Mouse (Mus musculus): Measurements from ENCODE around the gene Pcmt1. TPM values are rescaled to one million over a fixed set of nuclear protein-coding genes. Genes with fewer than 3 reads are reported as not detected.
"Not testable (repeated sequence)": the region's sequence is repeated elsewhere in the genome, so short reads cannot be mapped to it uniquely, and the experiment has no call there.

Gene Pcmt1
- total and polyA plus RNA-seq, 2 experiments = 23.6 to 30.2 TPM

DNA sequence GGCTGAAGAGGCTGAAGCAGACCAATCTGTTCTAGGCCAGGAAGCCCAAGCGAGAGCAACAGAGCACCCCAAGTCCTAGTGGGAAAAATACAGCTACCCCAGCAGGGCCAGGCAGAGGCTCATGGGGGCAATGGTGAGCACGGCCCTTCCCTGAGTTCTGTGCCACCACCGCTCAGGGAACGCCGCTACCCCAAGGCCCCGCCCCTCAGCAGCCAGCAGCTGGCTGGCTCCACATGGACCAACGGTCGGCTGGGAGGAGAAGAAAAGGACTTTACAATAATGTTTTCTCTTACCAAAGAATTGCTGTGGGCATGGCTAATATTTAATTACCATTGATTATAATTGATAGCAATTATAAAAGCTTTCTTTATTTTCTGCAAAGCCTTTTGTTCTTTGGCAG lies 66.1 kb downstream of the Pcmt1 start:
- H3K4me1 ChIP-seq (ENCODE audit: control insufficient read depth, insufficient read depth, low read length) = no peaks in the 10 kb centered on the region
- no peaks in the 10 kb centered on the region for H3K27me3 ChIP-seq (ENCODE audit: control insufficient read depth, insufficient read depth, low read length)
- no peak overlapping the region for H3K27ac ChIP-seq (replicated peaks; ENCODE audit: insufficient read depth, low read depth, low read length)
- 90% methylated on average over 8 of the region's 8 CpGs for WGBS
- no peak for TF ChIP-seq CTCF (IDR thresholded peaks at IDR 0.05; ENCODE audit: low read depth, low read length)
- no peak for TF ChIP-seq POLR2A (IDR thresholded peaks at IDR 0.05; ENCODE audit: extremely low read depth, insufficient read depth, low read length)
- no peak overlapping the region for H3K4me3 ChIP-seq (ENCODE audit: insufficient read depth, low read depth, low read length)
- no peak for DNase-seq (ENCODE audit: extremely low read depth, low read depth, low spot score)
- no peak overlapping the region for H3K9ac ChIP-seq (ENCODE audit: low read depth, low read length)
- no peaks in the 10 kb centered on the region for H3K36me3 ChIP-seq (ENCODE audit: control insufficient read depth, insufficient read depth, low read length)
- H3K79me2 ChIP-seq (ENCODE audit: control insufficient read depth, insufficient read depth, low read length) = no peaks in the 10 kb centered on the region

DNA sequence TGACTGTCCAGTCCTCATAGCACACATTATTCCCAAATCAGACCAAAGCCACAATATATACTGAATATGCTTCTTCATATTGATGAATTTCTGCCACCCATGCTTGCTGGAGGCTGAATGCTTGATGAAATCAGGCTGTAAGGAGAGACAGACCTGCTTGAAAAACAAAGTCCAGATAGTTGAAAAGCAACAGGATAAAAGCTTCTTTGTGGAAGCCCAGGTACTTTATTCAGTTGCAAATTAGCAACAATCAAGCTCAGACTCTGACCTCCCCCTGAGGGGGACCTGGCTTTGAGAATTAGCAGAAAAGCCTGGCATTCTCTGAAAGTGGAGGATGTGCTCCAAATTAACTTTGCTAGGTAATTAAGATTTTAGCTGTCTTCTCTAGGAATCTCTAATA lies 68.7 kb downstream of the Pcmt1 start:
- not testable (repeated sequence) for H3K9ac ChIP-seq (ENCODE audit: low read depth, low read length); H3K4me3 ChIP-seq (ENCODE audit: insufficient read depth, low read depth, low read length); H3K79me2 ChIP-seq (ENCODE audit: control insufficient read depth, insufficient read depth, low read length); DNase-seq (ENCODE audit: extremely low read depth, low read depth, low spot score); H3K4me1 ChIP-seq (ENCODE audit: control insufficient read depth, insufficient read depth, low read length); H3K36me3 ChIP-seq (ENCODE audit: control insufficient read depth, insufficient read depth, low read length); H3K27me3 ChIP-seq (ENCODE audit: control insufficient read depth, insufficient read depth, low read length); H3K27ac ChIP-seq (replicated peaks; ENCODE audit: insufficient read depth, low read depth, low read length)

DNA sequence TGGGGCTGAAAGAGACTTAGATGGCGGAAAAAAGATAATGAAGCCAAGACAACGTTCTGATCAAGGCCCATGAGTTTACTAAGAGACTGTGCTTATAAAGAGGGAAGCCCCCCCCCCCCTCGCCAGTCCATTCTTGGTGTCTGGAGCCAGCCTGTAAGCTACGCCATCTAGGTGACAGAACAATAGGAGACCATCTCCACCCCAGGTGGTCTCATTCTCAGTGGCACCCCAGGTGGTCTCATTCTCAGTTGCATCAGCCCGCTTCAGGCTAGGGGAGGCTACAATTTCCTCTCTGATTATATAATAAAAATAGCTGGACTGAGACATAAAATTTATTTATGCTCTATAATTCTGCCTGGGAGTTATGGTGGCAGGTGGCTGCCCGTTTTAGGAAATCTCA lies 69.3 kb downstream of the Pcmt1 start:
- WGBS = 84% methylated on average over 6 of the region's 6 CpGs
- no peak overlapping the region for H3K27ac ChIP-seq (replicated peaks; ENCODE audit: insufficient read depth, low read depth, low read length)
- no peak for TF ChIP-seq POLR2A (IDR thresholded peaks at IDR 0.05; ENCODE audit: extremely low read depth, insufficient read depth, low read length)
- TF ChIP-seq CTCF (IDR thresholded peaks at IDR 0.05; ENCODE audit: low read depth, low read length) = no peak
- no peak for DNase-seq (ENCODE audit: extremely low read depth, low read depth, low spot score)
- H3K27me3 ChIP-seq (ENCODE audit: control insufficient read depth, insufficient read depth, low read length) = no peaks in the 10 kb centered on the region
- no peaks in the 10 kb centered on the region for H3K4me1 ChIP-seq (ENCODE audit: control insufficient read depth, insufficient read depth, low read length)
- H3K36me3 ChIP-seq (ENCODE audit: control insufficient read depth, insufficient read depth, low read length) = no peaks in the 10 kb centered on the region
- no peak overlapping the region for H3K9ac ChIP-seq (ENCODE audit: low read depth, low read length)
- no peaks in the 10 kb centered on the region for H3K79me2 ChIP-seq (ENCODE audit: control insufficient read depth, insufficient read depth, low read length)
- no peak overlapping the region for H3K4me3 ChIP-seq (ENCODE audit: insufficient read depth, low read depth, low read length)

DNA sequence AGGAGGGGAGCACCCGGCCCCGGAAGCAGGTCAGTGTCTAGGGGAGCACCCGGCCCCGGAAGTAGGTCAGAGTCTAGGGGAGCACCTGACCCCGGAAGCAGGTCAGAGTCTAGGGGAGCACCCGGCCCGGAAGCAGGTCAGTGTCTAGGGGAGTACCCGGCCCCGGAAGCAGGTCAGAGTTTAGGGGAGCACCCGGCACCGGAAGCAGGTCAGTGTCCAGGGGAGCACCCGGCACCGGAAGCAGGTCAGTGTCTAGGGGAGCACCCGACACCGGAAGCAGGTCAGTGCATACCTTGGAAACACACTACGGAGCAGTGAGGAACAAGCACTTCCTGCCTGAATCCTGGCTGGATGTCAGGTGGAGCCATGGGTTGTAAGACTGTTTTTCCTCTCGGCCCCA lies 72.3 kb downstream of the Pcmt1 start:
- TF ChIP-seq CTCF (IDR thresholded peaks at IDR 0.05; ENCODE audit: low read depth, low read length) (no peak), POLR2A (IDR thresholded peaks at IDR 0.05; ENCODE audit: extremely low read depth, insufficient read depth, low read length) (no peak)
- no peak for DNase-seq (ENCODE audit: extremely low read depth, low read depth, low spot score)
- H3K9ac ChIP-seq (ENCODE audit: low read depth, low read length) = no peak overlapping the region
- no peaks in the 10 kb centered on the region for H3K36me3 ChIP-seq (ENCODE audit: control insufficient read depth, insufficient read depth, low read length)
- no peaks in the 10 kb centered on the region for H3K79me2 ChIP-seq (ENCODE audit: control insufficient read depth, insufficient read depth, low read length)
- 91% methylated on average over 17 of the region's 17 CpGs for WGBS
- no peak overlapping the region for H3K27ac ChIP-seq (replicated peaks; ENCODE audit: insufficient read depth, low read depth, low read length)
- no peak overlapping the region for H3K4me3 ChIP-seq (ENCODE audit: insufficient read depth, low read depth, low read length)
- no peaks in the 10 kb centered on the region for H3K4me1 ChIP-seq (ENCODE audit: control insufficient read depth, insufficient read depth, low read length)
- H3K27me3 ChIP-seq (ENCODE audit: control insufficient read depth, insufficient read depth, low read length) = no peaks in the 10 kb centered on the region

DNA sequence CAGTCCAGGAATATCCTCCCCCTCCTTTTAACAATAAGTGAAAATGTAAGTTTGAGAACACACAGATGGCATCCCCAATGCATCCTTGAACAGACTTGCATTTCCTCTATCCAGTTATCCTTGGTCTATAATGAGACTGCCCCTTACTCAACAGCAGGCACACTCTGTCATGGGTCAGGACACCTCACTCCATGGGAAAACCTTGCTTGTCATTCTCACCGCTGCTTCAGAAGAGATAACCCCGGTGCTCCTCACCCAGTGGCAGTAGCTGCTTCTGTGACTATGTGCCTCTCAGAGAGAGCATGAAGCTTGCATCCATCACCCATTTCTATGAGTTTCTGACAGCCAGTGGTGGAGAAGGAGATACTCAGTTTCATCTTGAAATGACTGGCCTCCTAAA lies 74.5 kb downstream of the Pcmt1 start:
- WGBS = 83% methylated on average over 2 of the region's 2 CpGs
- no peaks in the 10 kb centered on the region for H3K36me3 ChIP-seq (ENCODE audit: control insufficient read depth, insufficient read depth, low read length)
- TF ChIP-seq CTCF (IDR thresholded peaks at IDR 0.05; ENCODE audit: low read depth, low read length) (no peak), POLR2A (IDR thresholded peaks at IDR 0.05; ENCODE audit: extremely low read depth, insufficient read depth, low read length) (no peak)
- no peaks in the 10 kb centered on the region for H3K79me2 ChIP-seq (ENCODE audit: control insufficient read depth, insufficient read depth, low read length)
- no peak overlapping the region for H3K9ac ChIP-seq (ENCODE audit: low read depth, low read length)
- H3K4me3 ChIP-seq (ENCODE audit: insufficient read depth, low read depth, low read length) = no peak overlapping the region
- no peak for DNase-seq (ENCODE audit: extremely low read depth, low read depth, low spot score)
- H3K4me1 ChIP-seq (ENCODE audit: control insufficient read depth, insufficient read depth, low read length) = no peaks in the 10 kb centered on the region
- H3K27ac ChIP-seq (replicated peaks; ENCODE audit: insufficient read depth, low read depth, low read length) = no peak overlapping the region
- no peaks in the 10 kb centered on the region for H3K27me3 ChIP-seq (ENCODE audit: control insufficient read depth, insufficient read depth, low read length)

DNA sequence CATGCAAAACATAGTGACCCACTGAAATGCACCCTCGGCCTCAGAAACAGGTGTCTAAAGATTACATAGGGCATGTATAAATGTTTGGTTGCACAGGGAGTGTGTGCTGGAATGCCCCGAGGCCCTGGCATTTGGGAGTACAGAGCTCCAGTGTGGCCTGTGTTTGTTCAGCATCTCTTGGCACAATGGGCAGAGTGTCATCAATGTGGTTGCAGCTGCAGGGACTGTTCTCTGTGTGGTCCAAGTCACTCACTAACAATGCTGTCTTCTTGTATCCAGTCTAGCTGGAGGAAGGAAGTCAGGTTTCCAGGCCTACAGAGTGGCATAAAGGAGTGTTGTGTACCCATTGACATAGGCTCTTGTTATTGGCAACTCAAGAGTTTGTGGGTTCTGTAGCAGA lies 75.8 kb downstream of the Pcmt1 start:
- no peaks in the 10 kb centered on the region for H3K27me3 ChIP-seq (ENCODE audit: control insufficient read depth, insufficient read depth, low read length)
- H3K79me2 ChIP-seq (ENCODE audit: control insufficient read depth, insufficient read depth, low read length) = no peaks in the 10 kb centered on the region
- H3K4me3 ChIP-seq (ENCODE audit: insufficient read depth, low read depth, low read length) = no peak overlapping the region
- no peak for DNase-seq (ENCODE audit: extremely low read depth, low read depth, low spot score)
- no peak for TF ChIP-seq POLR2A (IDR thresholded peaks at IDR 0.05; ENCODE audit: extremely low read depth, insufficient read depth, low read length)
- TF ChIP-seq CTCF (IDR thresholded peaks at IDR 0.05; ENCODE audit: low read depth, low read length) = no peak
- no peak overlapping the region for H3K27ac ChIP-seq (replicated peaks; ENCODE audit: insufficient read depth, low read depth, low read length)
- H3K36me3 ChIP-seq (ENCODE audit: control insufficient read depth, insufficient read depth, low read length) = no peaks in the 10 kb centered on the region
- H3K4me1 ChIP-seq (ENCODE audit: control insufficient read depth, insufficient read depth, low read length) = no peaks in the 10 kb centered on the region
- 78% methylated on average over 2 of the region's 2 CpGs for WGBS
- H3K9ac ChIP-seq (ENCODE audit: low read depth, low read length) = no peak overlapping the region

Data from liver, adult 2 months (tissue).